Mouse (Mus musculus): Measurements from ENCODE around the gene Itpripl2. TPM values are rescaled to one million over a fixed set of nuclear protein-coding genes. Genes with fewer than 3 reads are reported as not detected.

Itpripl2 gene
- total RNA-seq, 1 experiment from 2014 or later, result 9.4 TPM

GRCm38 (mm10) chr7:118490666-118491430, 927 bp downstream of the Itpripl2 start:
- peak in 1 of 2 experiments; percentile 56; a peak in 2 of 4 replicates for ATAC-seq (replicated peaks in 1 of 2; ENCODE audit: insufficient read depth in 1 of 2, low FRiP score in 2 of 2, low TSS enrichment in 1 of 2, low read depth in 1 of 2, poor library complexity in 2 of 2, severe bottlenecking in 2 of 2)

- no peak for ATAC-seq (replicated peaks in 1 of 2; ENCODE audit: insufficient read depth in 1 of 2, low FRiP score in 2 of 2, low TSS enrichment in 1 of 2, low read depth in 1 of 2, poor library complexity in 2 of 2, severe bottlenecking in 2 of 2)
Observed at GRCm38 (mm10) chr7:118489706-118490665, 1.8 kb downstream of the Itpripl2 start.

GRCm38 (mm10) chr7:118488060-118488664, 3.6 kb downstream of the Itpripl2 start:
- no peak for ATAC-seq (replicated peaks in 1 of 2; ENCODE audit: insufficient read depth in 1 of 2, low FRiP score in 2 of 2, low TSS enrichment in 1 of 2, low read depth in 1 of 2, poor library complexity in 2 of 2, severe bottlenecking in 2 of 2)

GRCm38 (mm10) chr7:118486917-118487316, 4.9 kb downstream of the Itpripl2 start:
- no peak for ATAC-seq (replicated peaks in 1 of 2; ENCODE audit: insufficient read depth in 1 of 2, low FRiP score in 2 of 2, low TSS enrichment in 1 of 2, low read depth in 1 of 2, poor library complexity in 2 of 2, severe bottlenecking in 2 of 2)

- 0 out of 4 replicates have a peak, but pooled peaks of 1 of the 2 experiments have one; percentile 38 for ATAC-seq (replicated peaks in 1 of 2; ENCODE audit: insufficient read depth in 1 of 2, low FRiP score in 2 of 2, low TSS enrichment in 1 of 2, low read depth in 1 of 2, poor library complexity in 2 of 2, severe bottlenecking in 2 of 2)
Observed at GRCm38 (mm10) chr7:118483996-118484395, 7.8 kb downstream of the Itpripl2 start.

- no peak for ATAC-seq (replicated peaks in 1 of 2; ENCODE audit: insufficient read depth in 1 of 2, low FRiP score in 2 of 2, low TSS enrichment in 1 of 2, low read depth in 1 of 2, poor library complexity in 2 of 2, severe bottlenecking in 2 of 2)
Observed at GRCm38 (mm10) chr7:118482001-118482400, 9.8 kb downstream of the Itpripl2 start.

- ATAC-seq (replicated peaks in 1 of 2; ENCODE audit: insufficient read depth in 1 of 2, low FRiP score in 2 of 2, low TSS enrichment in 1 of 2, low read depth in 1 of 2, poor library complexity in 2 of 2, severe bottlenecking in 2 of 2), result no peak
Observed at GRCm38 (mm10) chr7:118481047-118481810, 10.5 kb downstream of the Itpripl2 start.

GRCm38 (mm10) chr7:118480160-118480709, 11.5 kb downstream of the Itpripl2 start:
- no peak for ATAC-seq (replicated peaks in 1 of 2; ENCODE audit: insufficient read depth in 1 of 2, low FRiP score in 2 of 2, low TSS enrichment in 1 of 2, low read depth in 1 of 2, poor library complexity in 2 of 2, severe bottlenecking in 2 of 2)

- ATAC-seq (replicated peaks in 1 of 2; ENCODE audit: insufficient read depth in 1 of 2, low FRiP score in 2 of 2, low TSS enrichment in 1 of 2, low read depth in 1 of 2, poor library complexity in 2 of 2, severe bottlenecking in 2 of 2), result no peak
Observed at GRCm38 (mm10) chr7:118478835-118479312, 12.9 kb downstream of the Itpripl2 start.

- no peak for ATAC-seq (replicated peaks in 1 of 2; ENCODE audit: insufficient read depth in 1 of 2, low FRiP score in 2 of 2, low TSS enrichment in 1 of 2, low read depth in 1 of 2, poor library complexity in 2 of 2, severe bottlenecking in 2 of 2)
Observed at GRCm38 (mm10) chr7:118476428-118476827, 15.3 kb downstream of the Itpripl2 start.

- ATAC-seq (replicated peaks in 1 of 2; ENCODE audit: insufficient read depth in 1 of 2, low FRiP score in 2 of 2, low TSS enrichment in 1 of 2, low read depth in 1 of 2, poor library complexity in 2 of 2, severe bottlenecking in 2 of 2), result no peak
Observed at GRCm38 (mm10) chr7:118475008-118475705, 16.6 kb downstream of the Itpripl2 start.

- no peak for ATAC-seq (replicated peaks in 1 of 2; ENCODE audit: insufficient read depth in 1 of 2, low FRiP score in 2 of 2, low TSS enrichment in 1 of 2, low read depth in 1 of 2, poor library complexity in 2 of 2, severe bottlenecking in 2 of 2)
Observed at GRCm38 (mm10) chr7:118472886-118473285, 18.9 kb downstream of the Itpripl2 start.

GRCm38 (mm10) chr7:118468060-118468459, 23.7 kb downstream of the Itpripl2 start:
- ATAC-seq (replicated peaks in 1 of 2; ENCODE audit: insufficient read depth in 1 of 2, low FRiP score in 2 of 2, low TSS enrichment in 1 of 2, low read depth in 1 of 2, poor library complexity in 2 of 2, severe bottlenecking in 2 of 2), result no peak

GRCm38 (mm10) chr7:118464432-118464831, 27.3 kb downstream of the Itpripl2 start:
- no peak for ATAC-seq (replicated peaks in 1 of 2; ENCODE audit: insufficient read depth in 1 of 2, low FRiP score in 2 of 2, low TSS enrichment in 1 of 2, low read depth in 1 of 2, poor library complexity in 2 of 2, severe bottlenecking in 2 of 2)

- ATAC-seq (replicated peaks in 1 of 2; ENCODE audit: insufficient read depth in 1 of 2, low FRiP score in 2 of 2, low TSS enrichment in 1 of 2, low read depth in 1 of 2, poor library complexity in 2 of 2, severe bottlenecking in 2 of 2), result 0 out of 4 replicates have a peak, but pooled peaks of 1 of the 2 experiments have one; percentile 22
Observed at GRCm38 (mm10) chr7:118462818-118463762, 28.7 kb downstream of the Itpripl2 start.

Measured in hematopoietic stem cell, adult 5-6 weeks (primary cell).